ENCODE assay signal across 7 mouse cellular contexts in the genomic region with DNA sequence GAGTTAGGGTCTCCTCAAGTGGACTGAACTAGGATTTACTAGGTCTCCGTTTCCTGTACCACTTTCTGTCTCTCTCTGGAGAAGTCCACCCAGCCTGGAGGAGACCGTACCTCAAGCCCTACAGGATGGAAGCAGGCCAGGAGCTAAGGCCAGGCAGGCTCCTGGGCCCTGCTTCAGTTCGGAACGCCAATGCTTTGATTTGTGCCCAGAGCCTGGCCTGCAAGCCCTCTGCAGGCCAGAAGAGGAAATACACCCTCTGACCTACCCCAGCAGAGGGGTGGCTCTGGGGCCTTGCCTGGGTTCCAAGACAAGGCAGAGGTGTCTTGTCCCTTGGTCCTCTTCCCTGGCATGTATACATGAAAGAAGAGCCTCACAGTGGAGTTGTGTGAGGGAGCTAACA. TPM values are rescaled to one million over a fixed set of nuclear protein-coding genes. Genes with fewer than 3 reads are reported as not detected.
DNase-seq lines count a peak whose midpoint lies in the region; ATAC-seq and TF ChIP-seq lines count a peak whose summit lies in the region.

No protein-coding gene starts in this region.

- no peaks in the 10 kb centered on the region for H3K27me3 ChIP-seq in limb, embryonic 11.5 days (ENCODE audit: control insufficient read depth, insufficient read depth, low read length)
- H3K27me3 ChIP-seq in small intestine, adult 2 months (ENCODE audit: control insufficient read depth, insufficient read depth, low read length) = no peaks in the 10 kb centered on the region

- no peak for TF ChIP-seq POLR2A in cortical plate, adult 2 months (IDR thresholded peaks at IDR 0.05; ENCODE audit: extremely low read depth, insufficient read depth, low read length)
- no peak for TF ChIP-seq POLR2A in small intestine, adult 2 months (IDR thresholded peaks at IDR 0.05; ENCODE audit: low read depth, low read length)

- intact Hi-C loops in left cerebral cortex, postnatal 4 days (cut with DNase I) = no loop called here

- DNase-seq in left cerebral cortex, postnatal 4 days = peak; percentile 42
- no peak for DNase-seq in left cerebral cortex, adult 11 months (ENCODE audit: low spot score)
- DNase-seq in MN1 (ENCODE audit: low spot score) = peak; percentile 38
- DNase-seq in limb, embryonic 11.5 days (ENCODE audit: low spot score) = peak; percentile 47
- DNase-seq in c-Kit-positive CD71-positive TER-119-positive erythroid progenitor cells, embryonic 14.5 days (ENCODE audit: low spot score) = no peak

- H3K4me1 ChIP-seq in cortical plate, adult 2 months (ENCODE audit: control insufficient read depth, insufficient read depth, low read length) = no peaks in the 10 kb centered on the region
- H3K4me1 ChIP-seq in limb, embryonic 11.5 days (ENCODE audit: control insufficient read depth, insufficient read depth, low read length) = peaks cover 5% of the 10 kb centered on the region; the same call in 1 of the 2 replicates
- H3K4me1 ChIP-seq in small intestine, adult 2 months (ENCODE audit: control insufficient read depth, insufficient read depth, insufficient read length, low read length) = peaks cover 6% of the 10 kb centered on the region

- peak; percentile 53 for TF ChIP-seq CTCF in cortical plate, adult 2 months (IDR thresholded peaks at IDR 0.05; ENCODE audit: extremely low read depth, insufficient read depth, low read length)
- peak; percentile 80; the same call in 1 of the 2 replicates for TF ChIP-seq CTCF in small intestine, adult 2 months (IDR thresholded peaks at IDR 0.05; ENCODE audit: extremely low read depth, insufficient read length, insufficient replicate concordance, low read depth, low read length)

- H3K9me3 ChIP-seq in limb, embryonic 11.5 days (ENCODE audit: control insufficient read depth, low read length) = no peaks in the 10 kb centered on the region

- no peaks in the 10 kb centered on the region; the same call in 1 of the 2 replicates for H3K36me3 ChIP-seq in limb, embryonic 11.5 days (ENCODE audit: control insufficient read depth, insufficient read depth, low read length)
- H3K36me3 ChIP-seq in small intestine, adult 2 months (ENCODE audit: control insufficient read depth, insufficient read depth, low read length) = no peaks in the 10 kb centered on the region

- H3K9ac ChIP-seq in limb, embryonic 11.5 days (ENCODE audit: low read length) = no peak overlapping the region

- 20% methylated on average over 4 of the region's 4 CpGs for WGBS in limb, embryonic 11.5 days
- WGBS in small intestine, adult 2 months = 32% methylated on average over 4 of the region's 4 CpGs

- no peak overlapping the region for H3K4me3 ChIP-seq in cortical plate, adult 2 months (ENCODE audit: insufficient read depth, low read length)
- H3K4me3 ChIP-seq in limb, embryonic 11.5 days (ENCODE audit: low read depth, low read length) = no peak overlapping the region
- no peak overlapping the region for H3K4me3 ChIP-seq in small intestine, adult 2 months (ENCODE audit: low read depth, low read length)

- ATAC-seq in limb, embryonic 11.5 days (ENCODE audit: insufficient number of reproducible peaks, low FRiP score, low TSS enrichment, low read depth) = no peak

- H3K27ac ChIP-seq in cortical plate, adult 2 months (ENCODE audit: insufficient read depth, low read length) = no peak overlapping the region
- H3K27ac ChIP-seq in limb, embryonic 11.5 days (replicated peaks; ENCODE audit: low read depth, low read length) = no peak overlapping the region
- H3K27ac ChIP-seq in small intestine, adult 2 months (ENCODE audit: insufficient read depth, low read depth, low read length) = no peak overlapping the region

- H3K4me2 ChIP-seq in limb, embryonic 11.5 days (ENCODE audit: low read depth, severe bottlenecking) = no peak overlapping the region

RNA-seq across cellular contexts. Expression of gene P2ry6, which starts 9.4 kb away (rescaled TPM):
- total RNA-seq in left cerebral cortex, postnatal 4 days (2021) = 1 to 10 TPM; 2.0 to 2.5 TPM
- 4.3 and 4.9 TPM in 2 replicates for polyA plus RNA-seq in cortical plate, adult 2 months (2012; rRNA removed)
- 1.6 and 2.5 TPM in 2 replicates for polyA plus RNA-seq in limb, embryonic 11.5 days (2014; fragmentation: Nextera tagmentation; extraction: Ambion mirVana)
- 19.4 and 27.8 TPM in 2 replicates for polyA plus RNA-seq in small intestine, adult 2 months (2012; rRNA removed)

RNA-seq across cellular contexts. Expression of gene Arhgef17, which starts 33.2 kb away (rescaled TPM):
- 10 to 100 TPM; 44.2 to 45.3 TPM for total RNA-seq in left cerebral cortex, postnatal 4 days (2021)
- polyA plus RNA-seq in cortical plate, adult 2 months (2012; rRNA removed) = 89.2 and 91.3 TPM in 2 replicates
- 12.6 and 13.6 TPM in 2 replicates for polyA plus RNA-seq in limb, embryonic 11.5 days (2014; fragmentation: Nextera tagmentation; extraction: Ambion mirVana)
- 6.8 and 8.0 TPM in 2 replicates for polyA plus RNA-seq in small intestine, adult 2 months (2012; rRNA removed)

RNA-seq across cellular contexts. Expression of gene P2ry2, which starts 47.6 kb away (rescaled TPM):
- total RNA-seq in left cerebral cortex, postnatal 4 days (2021) = 1 to 10 TPM; 1.2 to 1.3 TPM
- 0.44 and 0.50 TPM in 2 replicates for polyA plus RNA-seq in cortical plate, adult 2 months (2012; rRNA removed)
- polyA plus RNA-seq in limb, embryonic 11.5 days (2014; fragmentation: Nextera tagmentation; extraction: Ambion mirVana) = 0.40 and 0.88 TPM in 2 replicates
- 4.0 and 67.8 TPM in 2 replicates for polyA plus RNA-seq in small intestine, adult 2 months (2012; rRNA removed)

Comparison
In these comparisons a context has a peak if more than half of its experiments do, and no peak if none do; other contexts are left out.
1. DNase-seq: peak in left cerebral cortex, postnatal 4 days (single experiment), MN1 (single experiment) and limb, embryonic 11.5 days (single experiment); none in left cerebral cortex, adult 11 months (single experiment) and c-Kit-positive CD71-positive TER-119-positive erythroid progenitor cells, embryonic 14.5 days (single experiment).